Mouse (Mus musculus): ENCODE measurements at regions not wholly inside any gene's neighbourhood (a gene's known extent, or its start where the extent isn't known, plus 50 kb on each side); places are given as distances from the start of the nearest gene placed in this dataset.

DNA sequence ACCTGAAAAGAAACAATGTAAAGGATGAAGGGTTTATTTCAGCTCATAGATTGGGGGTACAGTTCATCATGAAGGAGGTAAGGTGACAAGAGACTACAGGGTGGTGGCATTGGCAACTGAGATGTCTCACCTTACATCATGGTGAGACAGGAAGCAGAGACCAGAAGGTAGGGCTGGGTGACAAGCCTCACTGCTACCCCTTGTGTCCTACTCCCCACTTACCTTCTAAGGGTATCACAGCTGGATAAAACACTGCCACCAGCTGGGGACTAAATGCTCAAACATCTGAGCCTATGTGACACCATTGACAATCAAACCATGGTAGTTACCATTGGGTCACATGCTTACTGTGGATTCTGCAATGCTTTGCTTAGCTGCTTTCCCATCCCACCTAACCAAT is 107.0 kb downstream of the Icos start:
- no peak for TF ChIP-seq CTCF (IDR thresholded peaks at IDR 0.05; ENCODE audit: low read depth)
- no peak for TF ChIP-seq EP300 (IDR thresholded peaks at IDR 0.05; ENCODE audit: low read depth)
